Mouse (Mus musculus) frontal cortex, adult (tissue): Measurements from ENCODE around the gene Ppm1d.

ENCODE experiments used
- ATAC-seq: cut with Nextera tagmentation; 2 replicates; pipeline ENCODE4 v1.9.2; 2017; ENCODE audit warnings: mild to moderate bottlenecking, moderate library complexity, mixed read lengths; ENCODE audit not compliant: low TSS enrichment

Ppm1d gene

DNA sequence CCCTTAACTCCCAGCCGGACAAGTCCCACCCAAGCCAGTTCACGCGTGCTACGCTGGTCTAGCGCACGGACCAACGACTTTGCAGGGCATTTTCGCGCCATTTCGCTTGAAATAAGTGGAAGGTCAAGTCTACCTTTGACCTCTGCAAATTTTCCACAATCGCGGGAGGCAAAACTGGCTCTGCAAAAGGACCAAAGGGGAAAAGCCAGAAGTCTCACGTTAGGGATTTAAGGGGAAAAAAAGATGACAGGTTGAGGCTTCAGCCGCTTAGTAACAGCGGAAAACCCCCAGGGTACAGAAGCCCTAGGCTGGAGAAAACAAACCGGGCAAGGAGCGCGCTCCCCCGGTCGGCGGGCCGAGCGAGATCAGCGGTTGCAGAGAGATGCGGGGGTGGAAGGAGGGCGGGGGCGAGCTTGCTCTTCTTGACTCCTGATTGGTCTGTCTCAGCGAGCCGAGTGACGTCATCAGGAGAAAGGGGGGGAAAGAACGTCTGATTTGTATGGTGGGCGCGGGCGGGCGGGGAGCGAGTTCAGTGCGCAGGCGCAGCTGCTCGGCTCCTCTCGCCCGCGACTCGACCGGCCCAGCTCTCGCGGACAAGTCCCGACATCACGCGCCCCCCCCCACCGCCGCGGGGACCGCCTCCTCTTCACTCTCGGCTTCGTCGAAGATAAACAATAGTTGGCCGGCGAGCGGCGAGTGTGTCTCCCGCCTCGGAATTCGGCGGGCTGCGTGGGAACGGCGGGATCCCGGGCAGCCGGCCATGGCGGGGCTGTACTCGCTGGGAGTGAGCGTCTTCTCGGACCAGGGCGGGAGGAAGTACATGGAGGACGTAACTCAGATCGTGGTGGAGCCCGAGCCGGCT is at the start of gene Ppm1d:
Gene Ppm1d, plus strand, starts transcription at position 532 of the 862 bp plus-strand sequence.
- ATAC-seq = peak; percentile 88

DNA sequence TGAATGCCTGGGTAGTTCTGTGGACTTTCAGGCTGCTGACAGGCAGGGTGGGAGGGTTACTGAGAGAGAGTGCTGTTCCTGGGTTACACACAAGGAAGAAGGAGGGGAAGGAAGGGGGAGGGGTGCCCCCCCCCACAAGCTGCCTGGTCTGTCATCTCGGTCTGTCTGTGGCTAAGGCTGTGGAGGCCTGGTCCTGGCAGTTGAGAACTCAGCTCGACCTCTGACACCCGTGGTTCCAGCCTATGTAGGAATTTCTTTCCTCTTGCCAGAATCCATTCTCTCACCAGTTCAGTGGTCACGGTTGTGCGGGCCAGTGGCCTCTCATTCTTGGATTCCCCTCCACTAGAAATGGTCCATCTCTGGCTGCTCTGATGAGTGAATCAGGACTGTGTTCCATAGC is 46.4 kb upstream of the Ppm1d start:
- no peak for ATAC-seq

DNA sequence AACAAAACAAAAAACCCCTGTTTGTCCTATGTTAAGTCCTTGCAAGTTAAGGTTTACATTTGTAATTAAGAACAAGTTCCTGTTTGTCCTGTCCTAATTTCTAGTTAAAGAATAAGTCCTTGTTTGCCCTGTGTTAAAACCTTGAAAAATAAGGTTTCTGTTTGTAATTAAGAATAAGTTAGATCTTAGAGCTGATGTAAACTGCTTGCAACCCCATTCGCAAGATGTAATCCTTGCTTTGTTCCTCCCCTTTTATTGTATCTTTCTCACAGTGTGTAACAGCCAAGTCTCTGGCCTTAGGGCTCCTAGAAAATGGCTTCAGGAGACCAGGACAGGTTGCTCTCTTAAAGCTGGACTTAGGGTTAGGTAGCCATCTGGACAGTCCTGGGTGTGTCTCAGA is 43.7 kb upstream of the Ppm1d start:
- no peak for ATAC-seq

DNA sequence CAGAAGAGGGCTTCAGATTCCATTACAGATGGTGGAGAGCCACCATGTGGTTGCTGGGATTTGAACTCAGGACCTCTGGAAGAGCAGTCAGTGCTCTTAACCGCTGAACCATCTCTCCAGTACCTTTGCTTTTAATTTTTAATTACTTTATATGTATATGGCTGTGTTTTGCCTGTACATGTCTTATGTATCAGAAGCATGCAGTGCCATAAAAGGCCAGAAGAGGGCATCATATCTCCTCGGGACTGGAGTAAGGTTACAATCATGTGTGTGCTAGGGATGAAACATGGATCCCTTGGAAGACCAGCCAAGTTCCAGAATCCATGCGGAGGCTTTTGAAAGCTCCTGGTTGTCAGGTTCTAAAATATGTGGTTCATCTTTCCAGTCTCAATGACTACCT is 40.4 kb upstream of the Ppm1d start:
- no peak for ATAC-seq

DNA sequence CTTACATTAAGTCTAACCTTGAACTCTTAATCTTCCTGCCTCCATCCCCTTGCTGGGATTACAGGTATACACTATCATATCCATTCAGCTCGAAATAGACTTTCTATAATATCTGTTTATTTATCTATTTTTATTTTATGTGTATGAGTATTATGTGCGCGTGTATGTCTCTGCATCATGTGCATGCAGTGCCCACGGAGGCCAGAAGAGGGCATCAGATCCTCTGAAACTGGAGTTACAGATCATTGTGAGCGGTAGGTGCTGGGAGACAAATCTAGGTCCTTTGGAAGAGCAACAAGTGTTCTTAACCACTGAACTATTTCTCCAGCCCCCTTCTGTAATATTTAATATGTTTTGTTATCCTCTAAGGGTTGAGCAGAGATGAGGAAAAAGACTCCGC is 37.7 kb upstream of the Ppm1d start:
- no peak for ATAC-seq

DNA sequence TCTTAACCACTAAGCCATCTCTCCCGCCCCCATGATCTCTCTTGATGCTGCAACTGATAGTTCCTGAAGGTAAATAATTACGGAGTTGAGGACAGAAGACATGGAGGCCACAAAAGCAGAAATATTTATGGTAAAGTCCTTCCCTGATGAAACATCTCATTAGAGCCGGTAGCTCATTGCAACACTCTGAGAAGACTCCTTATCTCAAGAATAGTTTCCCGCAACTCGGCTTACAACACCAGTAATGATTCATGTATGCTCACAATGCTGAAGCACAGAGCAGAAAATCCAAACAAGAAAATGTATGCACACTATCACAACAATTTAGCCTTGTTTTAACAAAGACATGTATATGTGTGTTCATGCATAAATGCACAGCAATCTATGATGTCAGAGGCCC is 35.9 kb upstream of the Ppm1d start:
- no peak for ATAC-seq

DNA sequence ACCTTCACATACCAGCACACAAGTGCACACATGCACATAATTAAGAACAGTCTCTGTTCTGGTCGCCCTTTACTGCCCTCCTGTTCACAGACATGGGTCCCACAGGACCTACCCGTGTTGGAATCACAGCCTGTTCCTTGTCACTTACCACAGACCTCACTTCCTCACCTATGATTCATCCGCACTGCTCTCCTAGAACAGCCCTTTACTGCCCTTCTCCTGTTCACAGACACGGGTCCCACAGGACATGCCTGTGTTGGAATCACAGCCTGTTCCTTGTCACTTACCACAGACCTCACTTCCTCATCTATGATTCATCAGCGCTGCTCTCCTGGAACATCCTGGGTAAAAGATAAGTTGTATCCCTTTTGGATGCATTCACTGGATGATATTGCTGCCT is 33.4 kb upstream of the Ppm1d start:
- no peak for ATAC-seq

DNA sequence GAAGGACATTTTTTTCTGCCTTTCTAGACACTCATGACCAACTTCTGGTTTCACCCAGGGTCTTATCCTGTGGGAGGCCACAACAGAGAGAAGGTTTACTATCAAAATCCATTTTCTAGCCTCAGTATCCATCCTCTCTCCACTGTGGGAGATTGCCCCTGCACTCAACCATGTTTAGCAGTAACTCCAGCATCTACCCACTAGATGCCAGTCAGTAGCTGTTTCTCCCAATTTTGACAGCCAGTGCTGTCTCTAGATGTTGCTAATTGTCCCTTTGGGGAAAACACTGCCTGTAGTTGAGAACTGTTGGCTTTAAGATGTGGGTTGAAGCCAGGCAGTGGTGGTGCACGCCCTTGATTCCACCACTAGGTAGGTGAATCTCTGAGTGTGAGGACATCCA is 32.9 kb upstream of the Ppm1d start:
- no peak for ATAC-seq

DNA sequence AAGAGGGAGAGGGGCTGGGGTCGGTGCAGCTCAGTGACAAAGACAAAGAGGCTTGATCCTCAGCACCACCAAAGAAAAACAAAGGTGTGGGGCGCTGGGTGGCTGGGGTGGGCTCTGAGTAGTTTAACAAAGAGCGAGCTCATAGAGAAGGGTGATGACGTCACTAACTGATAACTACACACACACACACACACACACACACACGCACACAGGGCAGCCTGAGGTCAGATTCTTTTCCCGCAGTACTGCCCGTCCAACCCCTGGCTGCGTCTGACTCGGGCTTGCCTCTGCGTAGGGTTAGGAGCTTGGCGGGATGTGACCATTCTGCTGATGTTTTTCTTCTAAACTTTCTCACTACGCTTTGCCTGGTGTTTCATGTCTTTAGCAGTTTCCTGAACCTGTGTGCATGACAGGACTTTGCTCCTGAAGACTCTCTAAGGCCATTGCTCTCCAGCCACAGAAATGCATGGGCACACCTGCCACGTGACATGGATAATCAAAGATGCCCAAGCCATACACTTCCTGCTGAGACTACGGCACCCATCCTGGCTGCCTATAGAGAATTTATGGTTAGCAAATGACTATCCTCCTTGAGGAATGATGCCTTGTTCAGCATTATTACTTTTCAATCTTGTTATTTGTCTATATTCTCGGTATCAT is 29.7 kb upstream of the Ppm1d start:
- ATAC-seq = no peak

DNA sequence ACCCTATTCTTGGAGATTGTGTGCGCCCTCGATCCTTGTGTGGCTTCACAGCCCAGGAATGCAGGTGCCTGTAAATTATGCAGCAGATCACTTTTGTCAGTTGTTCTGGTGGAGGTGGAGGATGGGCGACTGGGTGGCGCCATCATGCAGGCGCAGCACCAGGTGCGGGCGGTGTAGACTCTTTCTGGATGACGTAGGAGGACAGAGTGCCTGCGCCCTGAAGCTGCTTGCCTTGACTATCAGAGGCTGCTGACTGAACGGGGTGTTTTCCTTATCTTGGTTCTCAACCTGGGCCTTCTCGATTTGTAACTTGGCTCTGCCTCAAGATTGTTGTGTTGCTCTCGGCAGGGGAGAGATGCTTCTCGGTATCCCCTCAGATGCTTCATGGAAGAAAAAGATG is 13.1 kb upstream of the Ppm1d start:
- ATAC-seq = no peak

DNA sequence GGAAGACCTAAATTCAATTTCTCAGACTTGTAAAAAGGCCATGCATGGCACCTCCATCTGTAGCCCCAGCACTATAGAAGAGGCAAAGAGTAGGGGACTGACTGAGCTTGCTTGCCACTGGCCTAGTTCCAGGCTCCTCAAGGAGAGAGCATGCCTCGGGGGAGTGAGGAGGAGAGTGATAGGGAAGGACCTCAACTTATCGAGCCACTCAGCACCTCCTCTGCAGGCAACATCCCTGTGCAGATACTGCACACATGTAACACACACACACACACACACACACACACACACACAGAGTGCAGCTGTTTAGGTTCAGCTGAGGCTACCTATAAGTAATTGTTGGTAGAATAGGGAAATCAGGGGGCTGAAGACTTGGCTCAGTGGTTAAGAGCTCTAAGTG is 11.2 kb upstream of the Ppm1d start:
- no peak for ATAC-seq

DNA sequence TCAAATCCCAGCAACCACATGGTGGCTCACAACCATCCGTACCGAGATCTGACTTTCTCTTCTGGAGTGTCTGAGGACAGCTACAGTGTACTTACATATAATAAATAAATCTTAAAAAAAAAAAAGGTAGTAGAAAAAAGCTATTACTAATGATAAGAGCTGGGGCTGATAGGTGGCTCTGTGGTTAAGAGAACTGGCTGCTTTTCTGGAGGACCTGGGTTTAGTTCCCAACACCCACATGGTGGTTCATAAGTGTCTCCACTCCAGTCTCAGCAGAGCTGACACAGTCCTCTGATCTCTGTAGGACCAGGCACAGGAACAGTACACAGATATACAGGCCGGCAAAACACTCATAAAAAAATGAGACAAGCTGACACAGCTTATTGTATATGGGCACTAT is 9.9 kb upstream of the Ppm1d start:
- ATAC-seq = no peak

DNA sequence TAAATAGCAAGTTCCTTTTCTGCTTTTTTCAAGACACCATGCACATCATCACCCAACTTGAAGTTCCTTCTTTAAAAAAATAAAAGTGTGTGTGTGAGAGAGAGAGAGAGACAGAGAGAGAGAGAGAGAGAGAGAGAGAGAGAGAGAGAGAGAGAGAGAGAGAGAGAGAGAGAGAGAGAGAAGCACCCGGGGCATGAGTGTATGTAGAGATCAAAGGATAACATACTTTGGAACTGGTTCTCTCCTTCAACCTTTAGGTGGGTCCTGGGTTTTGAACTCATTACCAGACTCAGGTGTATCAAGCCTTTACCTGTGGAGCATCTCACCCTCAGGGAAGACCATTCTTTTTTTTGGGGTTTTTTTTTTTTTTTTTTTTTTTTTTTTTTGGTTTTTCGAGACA is 9.2 kb upstream of the Ppm1d start:
- no peak for ATAC-seq

DNA sequence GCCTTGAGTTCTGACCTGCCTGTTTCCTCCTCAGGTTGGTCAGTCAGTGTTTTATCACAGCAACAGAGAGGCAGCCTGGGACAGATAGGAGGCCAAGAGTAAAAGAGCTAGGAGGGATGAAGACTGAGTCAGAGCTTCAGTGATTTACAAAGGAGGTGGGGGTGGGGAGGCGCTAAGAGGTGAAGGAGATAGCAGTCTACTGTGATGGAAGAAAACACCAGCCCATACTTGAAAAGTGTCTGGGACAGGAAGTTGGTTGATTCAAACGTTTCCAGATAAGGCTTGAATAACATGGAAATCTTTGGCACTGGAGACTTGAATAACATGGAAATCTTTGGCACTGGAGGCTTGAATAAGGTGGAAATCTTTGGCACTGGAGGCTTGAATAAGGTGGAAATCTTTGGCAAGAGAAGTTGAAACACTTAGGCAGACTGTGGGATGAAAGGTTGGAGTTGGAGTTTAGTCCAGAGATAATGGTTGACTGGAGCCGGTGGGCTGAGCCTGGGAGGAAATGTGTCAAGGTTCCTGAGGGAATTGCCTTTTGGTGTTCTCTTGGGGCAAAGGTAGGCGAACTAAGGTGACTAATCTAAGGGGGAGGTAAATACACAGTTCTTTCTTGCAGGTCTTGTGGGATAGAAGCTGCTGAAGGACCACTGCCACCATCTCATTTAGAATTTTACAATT is 4.3 kb upstream of the Ppm1d start:
- no peak for ATAC-seq

DNA sequence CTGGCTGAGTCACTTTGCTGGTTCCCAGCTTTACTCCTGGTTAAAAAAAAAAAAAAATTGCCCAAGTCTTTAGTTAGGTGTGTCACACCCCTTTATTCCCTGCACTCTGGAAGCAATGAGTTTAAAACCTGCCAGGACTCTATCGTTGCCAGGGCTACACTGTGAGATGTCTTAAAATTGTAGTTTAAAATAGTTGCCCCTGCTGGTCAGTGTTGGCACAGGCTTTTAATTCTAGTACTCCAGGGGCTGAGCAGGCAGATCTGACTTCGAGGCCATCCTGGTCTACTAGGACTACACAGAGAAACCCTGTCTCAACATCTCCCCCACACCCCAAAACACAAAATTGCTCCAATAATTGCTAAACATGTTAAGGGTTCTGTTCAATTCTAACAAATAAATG is 2.2 kb upstream of the Ppm1d start:
- no peak for ATAC-seq

DNA sequence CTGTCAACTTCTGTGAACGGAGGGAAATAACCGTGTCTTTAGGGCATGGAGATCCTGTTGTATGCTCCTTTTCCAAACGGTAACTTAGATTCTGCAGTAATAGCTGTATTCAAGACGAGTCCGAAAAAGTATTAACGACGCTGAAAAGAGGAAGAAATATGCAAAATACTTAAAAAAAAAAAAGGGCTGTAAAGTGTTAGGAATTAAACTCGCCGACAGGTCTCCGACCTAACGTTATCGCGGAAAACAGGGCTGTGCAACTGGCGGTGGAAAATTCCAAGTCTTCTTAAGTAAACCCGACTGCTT is 684 bp upstream of the Ppm1d start:
- no peak; the same call in 1 of the 2 replicates for ATAC-seq

DNA sequence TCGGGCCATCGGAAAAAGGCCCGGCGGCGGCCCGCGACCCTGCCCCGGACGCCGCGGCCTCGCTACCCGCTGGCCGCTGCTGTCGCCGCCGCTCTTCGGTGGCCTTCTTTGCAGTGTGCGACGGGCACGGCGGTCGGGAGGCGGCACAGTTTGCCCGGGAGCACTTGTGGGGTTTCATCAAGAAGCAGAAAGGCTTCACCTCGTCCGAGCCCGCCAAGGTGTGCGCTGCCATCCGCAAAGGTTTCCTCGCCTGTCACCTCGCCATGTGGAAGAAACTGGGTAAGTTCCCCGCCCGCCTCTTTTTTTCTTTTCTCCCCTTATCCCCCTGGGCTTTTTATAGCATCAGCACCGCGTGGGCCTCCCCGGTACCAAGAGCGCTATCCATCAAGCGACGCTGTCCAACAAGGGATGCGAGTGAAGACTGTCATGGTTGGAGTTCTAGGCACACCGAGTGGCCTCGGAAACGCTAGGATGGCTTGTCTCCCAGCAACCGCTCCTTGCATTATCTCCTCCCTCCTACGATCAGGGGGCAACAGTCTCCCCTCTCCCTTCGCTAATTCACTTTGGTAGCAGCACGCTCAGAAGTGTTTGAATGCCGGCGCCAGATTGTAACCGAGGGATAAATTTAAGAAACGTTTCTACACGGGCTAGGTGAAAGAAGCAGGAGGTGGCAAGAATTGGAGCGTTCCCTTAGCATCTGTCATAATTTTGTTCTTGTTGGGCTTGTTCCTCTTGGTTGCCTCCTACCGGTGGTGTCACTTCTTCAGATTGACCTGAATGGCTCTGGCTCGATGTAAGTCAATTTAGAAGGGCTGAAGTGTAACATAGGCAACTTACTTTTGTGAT is 824 bp downstream of the Ppm1d start:
- peak; percentile 54 for ATAC-seq

DNA sequence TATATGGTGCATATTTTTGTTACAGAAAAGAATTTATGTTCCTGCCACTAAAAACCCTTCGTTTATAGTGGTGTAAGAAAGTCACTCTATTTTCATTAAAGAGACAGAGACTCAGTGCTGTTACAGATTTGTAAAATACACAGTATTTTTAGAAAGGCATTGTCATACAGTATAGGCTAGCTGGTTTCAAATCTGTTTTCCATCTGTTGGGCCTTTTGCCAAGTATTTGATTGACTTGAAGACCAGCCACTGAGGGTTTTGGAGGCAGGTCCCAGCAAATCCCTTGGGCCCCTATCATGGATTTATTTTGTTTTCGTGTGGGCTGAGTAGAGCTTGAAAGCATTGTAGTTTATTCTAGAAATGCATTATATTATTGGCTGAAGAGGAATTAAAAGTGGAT is 1.8 kb downstream of the Ppm1d start:
- ATAC-seq = no peak

DNA sequence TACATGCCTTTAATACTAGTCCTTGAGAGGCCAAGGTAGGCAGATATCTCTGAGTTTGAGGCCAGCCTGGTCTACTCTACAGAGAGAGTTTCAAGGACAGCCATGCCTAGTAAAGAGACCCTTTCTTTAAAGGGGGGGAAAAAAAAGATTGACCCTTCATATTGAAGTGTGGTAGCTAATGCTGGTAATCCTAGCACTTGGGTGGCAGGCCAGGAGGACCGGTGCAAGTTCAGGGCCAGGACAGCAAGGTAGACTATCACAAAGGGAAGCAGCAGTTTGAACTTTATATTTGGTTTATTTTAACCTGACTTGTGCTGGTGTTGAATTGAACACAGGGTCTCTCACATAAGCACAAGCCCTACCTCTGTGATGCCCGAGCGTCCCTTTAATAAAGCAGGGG is 2.3 kb downstream of the Ppm1d start:
- ATAC-seq = no peak

DNA sequence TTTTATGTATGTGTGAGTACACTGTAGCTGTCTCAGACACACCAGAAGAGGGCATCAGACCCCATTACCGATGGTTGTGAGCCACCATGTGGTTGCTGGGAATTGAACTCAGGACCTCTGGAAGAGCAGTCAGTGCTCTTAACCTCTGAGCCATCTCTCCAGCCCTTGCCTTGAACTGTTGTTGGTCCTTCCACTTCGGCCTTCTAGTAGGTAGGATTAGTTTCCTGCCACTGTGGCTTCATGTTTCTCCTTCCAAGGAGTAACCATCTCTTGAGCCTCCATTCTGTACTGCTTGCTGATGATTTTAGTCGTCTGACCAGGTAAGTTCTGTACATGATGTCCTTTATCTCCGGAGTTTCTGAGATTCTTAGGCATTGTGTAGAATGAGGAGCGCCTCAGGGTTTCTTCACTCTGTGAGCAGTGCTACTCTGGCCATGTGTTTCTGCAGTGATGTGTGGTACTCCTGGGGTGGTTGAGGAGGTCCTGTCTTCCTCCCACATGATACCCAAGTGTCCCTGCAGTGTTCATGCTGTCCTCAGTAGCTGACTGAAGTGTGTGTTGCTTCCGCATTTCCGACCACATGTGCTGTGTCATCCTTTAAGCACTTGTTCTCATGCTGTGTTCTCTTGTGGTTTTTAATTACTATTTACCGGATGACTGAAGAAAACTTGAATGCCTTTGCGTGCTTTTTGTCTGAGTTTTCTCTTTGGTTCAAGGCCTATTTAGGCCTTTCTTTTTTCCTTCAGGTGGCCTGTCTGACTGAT is 12.7 kb downstream of the Ppm1d start:
- ATAC-seq = no peak

DNA sequence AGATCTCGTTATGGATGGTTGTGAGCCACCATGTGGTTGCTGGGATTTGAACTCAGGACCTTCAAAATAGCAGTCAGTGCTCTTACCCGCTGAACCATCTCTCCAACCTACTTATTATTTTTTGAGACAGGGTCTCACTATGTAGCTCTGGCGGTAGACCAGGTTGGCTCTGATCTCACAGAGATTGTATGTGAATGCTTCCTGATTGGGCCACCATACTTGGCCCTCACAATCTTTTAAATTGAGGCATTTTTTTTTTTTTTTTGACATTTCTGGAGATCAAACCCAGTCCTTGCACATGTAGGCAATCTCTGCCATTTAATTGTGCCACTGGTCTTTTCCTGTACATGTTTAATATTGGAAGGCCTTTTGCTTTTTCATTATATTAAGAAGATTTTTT is 17.7 kb downstream of the Ppm1d start:
- ATAC-seq = no peak
